Mouse (Mus musculus): Measurements from ENCODE around the gene Frmd7.

DNA sequence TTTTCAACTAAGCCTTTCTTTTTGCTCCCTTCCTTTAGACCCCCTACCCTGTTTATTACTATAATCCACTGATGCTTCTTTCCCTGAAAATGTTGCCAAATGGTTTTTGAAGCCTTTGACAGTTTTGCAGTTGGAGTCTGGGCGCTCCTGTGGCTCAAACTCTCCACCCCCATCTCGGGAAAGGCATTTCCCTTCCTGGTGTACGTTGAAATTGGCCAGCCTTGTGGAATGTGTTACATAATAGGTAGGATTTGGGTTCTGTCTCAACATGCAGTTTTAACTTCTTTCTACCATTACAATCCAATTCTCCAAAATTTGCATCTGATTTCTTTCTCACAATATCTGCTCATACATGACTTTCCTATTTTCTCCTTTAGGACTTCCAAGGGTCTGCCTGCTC, 23.8 kb downstream of the Frmd7 start:
- TF ChIP-seq CTCF (IDR thresholded peaks at IDR 0.05; ENCODE audit: extremely low read depth, insufficient read length, insufficient replicate concordance, low read depth, low read length) (no peak), POLR2A (IDR thresholded peaks at IDR 0.05; ENCODE audit: low read depth, low read length) (no peak)
